Mouse (Mus musculus): ENCODE data around the gene Prkcz.

Prkcz gene

GRCm38 (mm10) chr4:155306356-155307242 lies 54.6 kb downstream of the Prkcz start:
- peak; percentile 54 for DNase-seq

- peak; percentile 67 for DNase-seq
These were observed 55.6 kb downstream of the Prkcz start for GRCm38 (mm10) chr4:155305531-155306031.

DNA sequence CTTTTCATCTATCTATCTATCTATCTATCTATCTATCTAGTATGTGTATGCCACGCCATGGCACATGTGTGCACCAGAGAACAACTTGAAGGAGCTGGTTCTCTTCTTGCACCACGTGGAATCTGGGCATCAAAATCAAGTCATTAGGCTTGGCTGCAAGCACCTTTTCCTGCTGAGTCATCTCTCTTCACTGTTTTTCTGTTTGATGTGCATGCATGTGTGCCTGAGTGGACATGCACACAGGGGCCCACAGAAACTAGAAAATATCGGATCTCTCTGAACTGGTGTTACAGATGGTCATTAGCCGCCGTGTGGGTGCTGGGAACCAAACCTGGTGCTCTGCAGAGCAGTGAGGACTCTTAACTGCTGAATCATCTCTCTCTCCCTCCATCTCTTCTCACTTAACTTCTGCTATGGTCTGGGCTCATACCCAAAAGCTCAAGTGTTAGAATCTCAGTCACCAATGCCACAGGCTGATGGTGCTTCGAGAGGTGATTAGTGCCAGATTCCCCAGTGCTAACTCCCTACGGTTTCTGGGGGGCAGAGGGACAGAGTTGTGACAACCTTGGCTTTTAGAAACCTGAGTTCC lies 56.6 kb downstream of the Prkcz start:
- no peak for DNase-seq

DNA sequence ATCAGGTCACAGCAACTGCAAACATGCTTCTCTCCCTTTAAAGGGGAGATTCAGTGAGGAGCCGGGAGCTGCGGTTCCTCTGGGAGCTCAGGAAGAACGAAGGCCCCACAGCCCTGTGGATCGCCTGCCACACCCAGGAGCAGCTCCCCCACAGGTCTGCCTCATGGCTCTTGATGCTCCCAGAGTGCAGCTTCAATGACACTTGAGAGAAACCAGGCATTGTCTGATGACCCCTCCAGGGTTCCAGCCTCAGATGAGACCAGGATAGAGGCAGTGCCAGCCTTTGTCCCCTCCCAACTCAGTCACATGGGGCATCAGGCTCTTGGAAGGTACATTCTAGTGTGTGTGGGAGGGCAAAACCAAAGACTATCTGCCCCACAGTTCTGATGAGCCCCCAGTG lies 59.2 kb downstream of the Prkcz start:
- peak; percentile 74 for DNase-seq

DNA sequence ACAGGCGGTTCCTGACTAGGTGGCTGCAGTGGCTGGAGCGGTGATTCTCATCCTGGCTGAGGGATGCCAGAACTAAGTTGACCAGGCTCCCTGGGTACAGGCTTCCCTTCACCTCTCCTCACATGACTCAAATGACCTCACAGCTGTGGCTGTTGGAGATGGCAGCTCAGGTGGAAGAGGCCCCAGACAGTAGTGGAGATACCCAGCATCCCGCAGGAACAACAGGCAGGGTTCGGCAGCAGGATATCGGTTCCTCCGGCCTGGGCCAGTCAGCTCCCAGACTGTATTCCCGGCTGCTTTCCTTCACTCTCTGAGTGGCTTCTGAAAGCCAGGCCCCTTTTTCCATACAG lies 60.1 kb downstream of the Prkcz start:
- no peak for DNase-seq

GRCm38 (mm10) chr4:155300421-155301097 lies 60.6 kb downstream of the Prkcz start:
- DNase-seq: peak; percentile 58

DNA sequence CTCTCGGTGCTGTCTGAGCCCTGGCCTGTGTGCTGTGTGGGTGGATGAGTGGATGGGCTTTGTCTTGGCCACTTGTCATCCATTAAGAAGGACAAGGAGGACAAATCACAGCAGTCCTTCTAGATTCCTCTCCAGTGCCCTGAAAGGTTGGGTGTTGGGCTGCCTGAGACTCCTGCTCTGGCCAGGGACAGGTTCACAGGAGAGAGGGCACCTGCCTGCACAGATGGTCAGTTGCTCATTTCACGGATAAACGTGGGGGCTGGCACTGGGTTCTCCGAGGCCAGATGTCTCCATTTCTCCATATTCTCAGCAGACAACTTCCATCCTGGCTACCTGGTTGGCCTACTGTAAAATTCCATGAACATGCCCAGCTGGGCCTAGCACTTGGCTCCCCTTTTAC lies 62.3 kb downstream of the Prkcz start:
- peak; percentile 97 for DNase-seq

- DNase-seq: no peak
These were observed 64.1 kb downstream of the Prkcz start for GRCm38 (mm10) chr4:155297057-155297456.

DNA sequence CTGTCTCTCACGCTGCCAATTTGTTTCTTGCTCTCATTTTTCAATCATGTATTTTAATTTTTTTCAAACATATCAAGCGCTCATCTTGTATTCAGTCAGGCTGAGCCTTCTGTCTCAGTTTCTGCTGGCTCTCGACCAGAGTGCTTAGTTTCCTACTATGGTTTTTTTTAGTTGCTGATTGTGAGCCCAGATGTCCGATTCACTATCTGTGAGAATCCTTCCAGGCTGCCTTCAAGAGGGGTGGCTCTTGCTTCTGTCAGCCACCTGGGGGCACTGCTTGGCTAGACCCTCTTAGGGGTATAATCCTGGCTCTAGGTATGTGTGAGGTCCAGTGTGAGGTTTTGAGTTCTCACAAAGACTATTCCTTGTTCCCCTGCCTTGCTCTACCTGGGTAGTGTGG lies 65.2 kb downstream of the Prkcz start:
- DNase-seq: peak; percentile 81

- DNase-seq: no peak
These were observed 66.1 kb downstream of the Prkcz start for GRCm38 (mm10) chr4:155295026-155295590.

DNA sequence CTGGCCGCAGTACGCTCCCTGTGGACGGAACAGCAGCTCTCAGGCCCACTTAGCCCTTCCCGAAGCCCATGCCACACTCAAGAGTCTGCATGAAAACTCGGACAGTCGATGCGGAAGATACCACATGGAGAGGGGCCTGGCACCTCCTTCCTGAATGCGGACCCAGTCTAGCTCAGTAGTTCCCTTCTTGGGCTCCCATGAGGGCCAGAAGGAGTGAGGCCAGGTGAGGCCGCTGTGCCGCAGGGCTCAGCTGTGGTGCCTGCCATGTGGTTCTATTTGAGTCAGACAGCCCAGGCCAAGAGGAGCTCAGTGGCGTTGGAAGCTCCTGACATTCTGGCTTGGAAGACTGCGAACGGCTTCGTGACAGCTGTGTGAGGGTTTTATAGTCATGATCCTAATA lies 66.8 kb downstream of the Prkcz start:
- DNase-seq: no peak

DNA sequence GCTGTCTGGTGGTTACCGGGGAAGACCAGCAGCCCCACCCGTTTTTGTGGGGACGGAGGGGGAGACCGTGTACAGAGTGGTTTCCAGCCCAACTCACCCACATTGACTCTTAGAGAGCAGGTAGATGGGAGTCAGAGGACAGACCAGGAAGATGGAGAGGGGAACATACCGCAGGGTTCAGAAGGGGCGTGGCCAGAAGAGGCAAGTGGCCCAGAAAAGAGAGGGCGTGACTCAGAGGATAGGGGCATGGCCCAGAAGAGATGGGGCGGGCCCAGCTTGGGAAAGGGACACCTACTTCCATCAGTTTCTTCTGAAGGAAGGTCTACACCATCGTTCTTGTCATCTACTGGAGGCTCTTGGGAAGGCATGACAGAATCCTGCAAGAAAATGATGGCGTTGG lies 68.3 kb downstream of the Prkcz start:
- DNase-seq: no peak

GRCm38 (mm10) chr4:155290045-155290444 lies 71.1 kb downstream of the Prkcz start:
- peak; percentile 95 for DNase-seq

- DNase-seq: no peak
These were observed 72.6 kb downstream of the Prkcz start for GRCm38 (mm10) chr4:155288586-155288985.

DNA sequence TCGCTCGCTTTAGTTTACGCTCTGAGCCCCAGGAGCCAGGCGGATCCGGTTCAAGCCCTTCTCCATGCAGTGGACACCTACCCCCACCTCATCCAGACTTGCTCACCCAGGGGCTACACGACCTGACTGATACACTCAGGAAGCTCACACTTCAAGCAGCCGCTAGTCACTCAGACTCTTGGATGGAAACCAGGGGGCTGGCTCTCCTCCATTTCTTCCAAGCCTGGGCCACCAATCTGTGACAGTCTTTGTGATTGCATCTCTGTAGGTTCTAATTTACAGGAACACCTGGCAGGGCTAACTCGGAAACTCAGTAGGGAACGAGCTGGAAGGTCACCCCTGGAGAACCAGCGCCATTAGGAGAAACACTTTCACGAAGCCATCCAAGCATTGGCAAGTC lies 73.4 kb downstream of the Prkcz start:
- peak; percentile 76 for DNase-seq

GRCm38 (mm10) chr4:155286090-155286489 lies 75.1 kb downstream of the Prkcz start:
- no peak for DNase-seq

- no peak for DNase-seq
These were observed 76.4 kb downstream of the Prkcz start for GRCm38 (mm10) chr4:155284521-155285379.

DNA sequence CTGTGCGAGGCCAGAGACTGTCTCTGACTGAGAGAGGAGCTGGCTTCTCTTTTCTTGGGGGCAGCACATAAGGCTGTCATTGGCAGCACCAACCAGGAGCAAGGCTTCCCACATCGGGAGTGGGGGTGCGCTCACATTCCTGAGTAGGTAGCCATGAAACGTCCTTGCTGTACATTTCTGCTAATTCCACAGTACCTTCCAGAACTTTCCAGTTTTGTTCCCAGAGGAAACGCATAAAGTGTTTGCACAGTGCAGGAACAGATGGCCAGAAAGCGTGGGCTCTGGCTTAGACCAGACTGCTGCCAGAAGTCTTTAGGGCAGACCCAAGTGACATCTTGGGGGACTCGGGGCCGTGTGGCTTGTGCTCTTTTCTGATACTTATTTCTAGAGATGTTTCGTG lies 77.6 kb downstream of the Prkcz start:
- DNase-seq: peak; percentile 78

DNA sequence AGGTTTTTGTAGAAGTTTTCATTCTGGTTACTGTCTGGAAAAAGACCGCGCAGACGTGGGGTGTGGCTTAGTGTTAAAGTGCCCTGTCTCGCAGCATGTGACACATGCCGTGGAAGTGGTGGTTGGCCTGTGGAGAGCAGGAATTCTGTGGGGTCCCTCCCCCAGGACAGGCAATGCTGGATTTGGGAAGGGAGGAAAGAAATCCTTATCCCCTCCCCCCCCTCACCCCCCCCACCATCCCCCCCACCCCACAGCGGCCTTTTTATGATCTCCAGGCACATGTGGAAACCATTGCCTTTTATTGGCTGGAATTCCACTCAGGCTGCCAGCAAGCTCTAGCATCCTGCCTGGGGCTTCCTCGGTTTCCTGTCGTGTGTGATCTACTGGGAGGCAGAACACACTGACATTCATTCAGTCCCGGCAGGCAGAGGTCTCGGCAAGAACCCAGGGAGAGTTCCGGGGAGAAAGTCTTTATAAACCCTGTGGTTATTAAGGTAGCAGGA lies 78.1 kb downstream of the Prkcz start:
- DNase-seq: no peak

DNA sequence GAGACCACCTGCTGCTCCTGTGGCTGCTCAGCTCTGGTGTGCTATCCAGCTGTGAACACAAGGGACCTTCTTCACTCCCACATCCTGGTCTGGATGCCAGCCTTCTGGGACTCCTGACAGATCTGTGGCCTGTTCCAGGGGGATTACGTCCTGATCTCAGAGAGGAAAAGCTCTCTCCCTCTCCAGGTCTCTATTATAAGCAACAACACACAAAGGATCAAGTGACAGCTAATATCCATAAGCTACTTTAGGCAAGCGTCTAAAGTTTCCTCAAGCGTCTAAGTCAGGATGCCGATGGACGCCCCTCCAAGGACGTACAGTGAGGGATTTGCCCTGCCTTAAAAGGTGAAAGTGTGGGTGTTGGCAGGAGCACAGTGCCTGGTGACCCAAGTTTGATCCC lies 78.9 kb downstream of the Prkcz start:
- DNase-seq: no peak

DNA sequence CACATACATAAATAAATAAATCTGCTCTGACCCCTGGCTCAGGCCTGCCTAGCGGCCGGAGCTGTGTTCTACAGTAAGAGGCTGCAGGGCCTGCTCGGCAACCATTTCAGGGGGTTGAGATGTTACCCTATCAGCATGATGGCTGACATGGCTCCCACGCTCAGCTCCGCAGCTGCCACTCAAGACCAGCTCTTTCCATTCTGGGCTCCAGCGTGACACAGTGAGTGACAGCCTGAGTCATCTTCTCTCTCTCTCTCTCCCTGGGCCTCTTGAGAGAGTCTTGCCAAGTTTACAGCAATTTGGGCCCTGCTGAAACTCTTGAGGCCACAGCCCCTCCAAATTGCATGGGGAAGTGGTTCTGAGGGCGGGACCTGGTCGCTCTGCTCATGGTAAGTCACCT lies 79.5 kb downstream of the Prkcz start:
- no peak for DNase-seq

- no peak for DNase-seq
These were observed 79.9 kb downstream of the Prkcz start for GRCm38 (mm10) chr4:155281227-155281626.
